Mouse (Mus musculus): ENCODE results near the gene Serpina3m. TPM values are rescaled to one million over a fixed set of nuclear protein-coding genes. Genes with fewer than 3 reads are reported as not detected.
"Not testable (repeated sequence)": the region's sequence is repeated elsewhere in the genome, so short reads cannot be mapped to it uniquely, and the experiment has no call there.

The Serpina3m gene
- under 1 TPM in 1 of 2 experiments, not detected in 1; 0.20 TPM for total RNA-seq (2021)
- long read RNA-seq, experiment 1, partial matches to known transcripts = 0 of 2 reads
- long read RNA-seq, experiment 1, other reads (novel, unspliced or antisense) = 1 of 2 reads
- long read RNA-seq, experiment 2, partial matches to known transcripts = 0 of 2 reads
- long read RNA-seq, experiment 2, other reads (novel, unspliced or antisense) = 2 of 2 reads

GRCm38 (mm10) chr12:104338226-104338625, at the start of gene Serpina3m, which contains the start of gene Serpina3k:
Gene Serpina3m, plus strand, starts transcription at chr12:104338486.
Gene Serpina3k, plus strand, starts transcription at chr12:104338486.
- DNase-seq; intact Hi-C loops (cut with DNase I): not testable (repeated sequence)

DNA sequence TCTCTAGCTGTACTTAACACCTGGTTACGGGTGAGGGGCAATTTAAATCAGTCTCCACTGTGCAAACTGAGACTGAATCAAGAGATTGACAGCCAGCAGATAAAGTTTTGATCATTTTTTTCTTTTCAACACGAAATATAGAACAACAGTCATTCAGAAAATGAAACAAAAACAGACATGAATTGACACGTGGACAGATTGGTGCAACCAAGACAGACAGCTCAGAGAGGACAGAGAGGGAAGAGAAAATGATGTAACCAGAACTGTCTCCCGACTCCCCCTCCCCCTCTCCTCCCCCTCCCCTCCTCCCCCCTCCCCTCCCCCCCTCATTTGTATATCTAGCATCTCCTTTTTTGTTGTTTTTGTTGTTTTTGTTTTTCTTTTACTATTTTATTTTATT, 48.4 kb upstream of the Serpina3m start:
- DNase-seq = no peak
- intact Hi-C loops (cut with DNase I) = no loop called here

- no peak for DNase-seq
- intact Hi-C loops (cut with DNase I) = no loop called here
Observed at GRCm38 (mm10) chr12:104293963-104294362, 44.3 kb upstream of the Serpina3m start.

DNA sequence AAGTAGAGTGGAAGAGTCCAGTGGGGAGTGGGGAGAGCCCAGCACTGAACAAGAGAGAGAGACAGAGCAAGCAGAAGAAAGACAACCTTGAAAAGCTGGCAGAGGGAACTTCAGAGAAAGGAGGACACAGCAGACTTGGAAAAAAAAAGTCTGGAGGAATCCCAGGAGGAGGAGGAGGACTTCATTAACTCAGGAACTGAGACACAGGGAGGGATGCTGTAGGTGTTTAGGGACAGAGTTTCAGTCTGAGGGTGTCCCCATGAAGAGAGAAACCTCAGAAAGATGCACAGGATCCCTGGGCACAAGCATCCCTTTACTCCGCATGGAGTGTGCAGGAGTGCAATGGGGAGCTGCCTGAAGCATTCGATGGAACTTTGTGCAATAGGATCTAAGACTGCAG, 40.2 kb upstream of the Serpina3m start:
- intact Hi-C loops (cut with DNase I) = no loop called here
- DNase-seq = no peak

DNA sequence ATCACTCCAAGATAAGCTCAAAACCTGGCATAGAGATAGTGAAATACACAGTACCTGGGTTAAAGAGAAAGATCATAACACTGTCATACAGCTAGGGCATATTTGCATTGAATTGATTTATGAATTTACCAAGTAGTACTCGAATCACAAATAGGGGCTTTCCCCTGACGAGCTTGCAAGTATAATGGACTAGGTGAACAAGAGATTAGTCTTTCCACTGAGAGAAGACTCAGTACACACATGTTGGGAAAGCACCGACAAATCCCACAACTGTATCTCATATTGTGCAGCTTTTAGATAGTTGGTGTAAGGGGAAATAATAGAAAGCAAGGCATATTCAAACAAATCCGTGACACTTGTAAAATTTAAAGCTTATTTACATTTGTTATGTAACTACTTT, 32.3 kb upstream of the Serpina3m start:
- no peak for DNase-seq
- intact Hi-C loops (cut with DNase I) = no loop called here

GRCm38 (mm10) chr12:104314253-104314652, 24.0 kb upstream of the Serpina3m start, which contains the start of gene Serpina3j:
Gene Serpina3j, plus strand, starts transcription at chr12:104314553.
- intact Hi-C loops (cut with DNase I) = no loop called here
- no peak for DNase-seq

DNA sequence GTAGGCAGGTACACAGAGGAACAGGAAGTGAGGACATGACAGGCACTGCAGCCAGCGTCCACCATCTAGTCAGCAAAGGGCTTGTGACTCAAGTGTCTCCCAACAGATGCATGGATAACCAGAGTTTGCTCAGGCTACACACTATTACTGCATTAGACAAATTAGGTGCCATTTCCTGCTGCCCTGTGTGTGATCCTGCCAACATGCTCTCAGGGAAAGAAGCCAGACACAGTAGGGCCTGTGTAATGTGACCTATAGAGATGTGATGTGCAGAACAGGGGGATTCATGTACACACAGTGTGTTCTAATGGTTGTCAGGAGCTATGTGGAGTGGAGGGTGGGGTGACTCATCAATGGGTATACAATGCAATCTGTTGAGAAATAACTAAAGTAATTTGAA, 15.8 kb upstream of the Serpina3m start:
- intact Hi-C loops (cut with DNase I) = no loop called here
- no peak for DNase-seq

DNA sequence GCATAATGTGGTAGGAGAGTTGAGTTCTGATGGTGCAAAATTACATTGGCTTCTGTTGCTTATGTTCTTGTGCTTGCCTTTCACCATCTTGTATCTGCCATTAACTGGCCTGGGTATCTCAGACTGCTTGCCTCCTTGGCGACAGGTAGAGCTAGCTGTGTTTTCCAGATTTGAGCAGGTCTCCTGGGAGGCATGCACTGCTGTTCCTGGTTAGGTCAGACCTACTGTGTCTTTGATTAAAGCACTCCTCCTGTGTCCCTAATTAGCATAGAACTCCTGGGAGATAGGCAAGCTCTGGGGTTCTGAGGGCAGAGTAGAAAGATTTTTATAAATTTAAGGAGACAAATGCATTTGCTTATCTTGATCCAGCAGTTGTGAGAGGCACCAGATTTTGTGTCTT, 6.6 kb upstream of the Serpina3m start:
- intact Hi-C loops (cut with DNase I) = no loop called here
- no peak for DNase-seq

- DNase-seq; intact Hi-C loops (cut with DNase I): not testable (repeated sequence)
Observed at GRCm38 (mm10) chr12:104336873-104337272, 1.4 kb upstream of the Serpina3m start.

DNA sequence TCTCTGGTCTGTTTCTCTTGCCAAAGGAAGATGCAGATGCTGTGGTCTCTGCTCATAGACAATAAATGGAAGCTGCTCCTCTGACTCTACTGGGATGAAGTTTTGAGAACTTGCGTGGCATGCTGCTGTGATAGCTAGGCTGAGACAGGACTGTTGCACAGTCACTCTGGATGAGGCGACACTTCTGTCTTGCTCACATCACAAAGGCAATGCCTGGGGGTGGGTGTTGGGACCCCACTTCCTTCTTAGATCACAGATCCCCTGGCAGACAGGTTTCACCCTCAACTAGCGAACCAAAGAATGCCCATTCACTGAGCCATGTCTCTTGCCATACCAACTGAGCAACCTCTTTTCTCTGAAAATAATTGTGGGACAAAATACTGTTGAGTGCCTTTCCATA, 419 bp downstream of the Serpina3m start:
- intact Hi-C loops (cut with DNase I) = no loop called here
- DNase-seq = no peak

GRCm38 (mm10) chr12:104342489-104342888, 4.2 kb downstream of the Serpina3m start:
- intact Hi-C loops (cut with DNase I); DNase-seq: not testable (repeated sequence)

GRCm38 (mm10) chr12:104345181-104345580, 6.9 kb downstream of the Serpina3m start:
- intact Hi-C loops (cut with DNase I) = no loop called here

DNA sequence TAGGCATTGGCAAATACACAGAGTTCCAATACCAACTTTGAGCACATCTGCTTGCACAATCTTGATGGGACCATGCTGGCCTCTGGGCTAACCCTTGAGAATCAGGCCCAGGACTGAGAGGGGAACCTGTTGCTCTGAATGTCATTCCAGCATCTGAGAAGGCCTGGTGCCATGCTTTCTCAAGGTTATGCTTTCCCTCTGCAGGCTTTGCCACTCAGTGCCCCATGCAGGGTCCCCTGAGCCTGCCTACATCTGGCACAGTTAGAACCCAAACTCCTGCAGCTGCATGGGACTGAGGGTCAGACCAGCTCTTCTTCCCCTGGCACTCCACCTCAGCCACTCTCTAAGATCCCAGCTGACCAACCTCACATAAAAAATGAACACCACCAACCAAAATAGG, 7.4 kb downstream of the Serpina3m start:
- intact Hi-C loops (cut with DNase I) = no loop called here

More at GRCm38 (mm10) chr12:104345181-104345580, 6.9 kb downstream of the Serpina3m start:
- DNase-seq = no peak

GRCm38 (mm10) chr12:104347091-104347490, 8.8 kb downstream of the Serpina3m start:
- intact Hi-C loops (cut with DNase I) = no loop called here
- no peak for DNase-seq

More for the DNA sequence above, 7.4 kb downstream of the Serpina3m start:
- DNase-seq = no peak

- DNase-seq = peak; percentile 17 to 30
- intact Hi-C loops (cut with DNase I) = not testable (repeated sequence)
Observed at GRCm38 (mm10) chr12:104351812-104352211, 13.5 kb downstream of the Serpina3m start.

- intact Hi-C loops (cut with DNase I) = no loop called here
- no peak for DNase-seq
Observed at GRCm38 (mm10) chr12:104356006-104356405, 17.7 kb downstream of the Serpina3m start.

- intact Hi-C loops (cut with DNase I) = no loop called here
Observed at GRCm38 (mm10) chr12:104369986-104370385, 31.7 kb downstream of the Serpina3m start.

DNA sequence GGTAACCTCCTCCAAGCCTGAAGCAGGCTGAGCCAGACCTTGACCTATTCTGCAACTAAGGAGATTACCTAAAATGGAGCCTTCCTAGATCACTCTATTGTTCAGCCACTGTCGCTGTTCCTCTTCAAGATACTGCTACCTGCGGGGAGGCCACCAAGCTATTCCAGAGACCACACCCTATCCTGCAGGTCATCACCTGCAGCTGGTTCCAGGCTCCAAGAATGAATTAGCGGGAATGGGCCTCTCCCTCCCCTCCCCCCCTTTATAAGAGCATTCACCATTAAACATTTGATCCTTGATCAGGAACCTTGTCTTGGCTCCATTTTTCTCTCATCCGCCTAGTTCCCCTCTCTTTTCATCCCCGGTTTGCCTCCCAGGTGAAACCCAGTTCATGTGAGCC, 38.9 kb downstream of the Serpina3m start:
- DNase-seq; intact Hi-C loops (cut with DNase I): not testable (repeated sequence)

More at GRCm38 (mm10) chr12:104369986-104370385, 31.7 kb downstream of the Serpina3m start:
- no peak for DNase-seq

DNA sequence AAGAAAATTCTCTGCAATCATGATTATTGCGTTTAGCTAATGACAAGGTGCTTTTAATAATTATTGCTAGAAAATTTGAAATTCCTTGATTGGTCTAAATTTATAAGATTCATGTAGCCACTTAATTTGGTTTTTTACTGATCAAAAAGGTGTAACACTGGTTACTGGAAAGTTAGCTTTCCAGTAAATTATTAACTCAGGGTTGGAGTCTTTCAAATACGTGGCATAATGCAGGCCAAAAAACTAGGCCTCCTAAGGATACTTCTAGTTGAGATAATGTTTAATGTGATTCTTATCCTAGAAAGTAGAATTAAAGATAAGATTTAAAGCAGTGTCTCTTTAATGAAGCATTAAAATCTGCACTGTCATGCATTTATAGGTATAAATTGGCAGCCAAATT, 40.1 kb downstream of the Serpina3m start:
- intact Hi-C loops (cut with DNase I); DNase-seq: not testable (repeated sequence)

- intact Hi-C loops (cut with DNase I); DNase-seq: not testable (repeated sequence)
Observed at GRCm38 (mm10) chr12:104378815-104379214, 40.5 kb downstream of the Serpina3m start.

DNA sequence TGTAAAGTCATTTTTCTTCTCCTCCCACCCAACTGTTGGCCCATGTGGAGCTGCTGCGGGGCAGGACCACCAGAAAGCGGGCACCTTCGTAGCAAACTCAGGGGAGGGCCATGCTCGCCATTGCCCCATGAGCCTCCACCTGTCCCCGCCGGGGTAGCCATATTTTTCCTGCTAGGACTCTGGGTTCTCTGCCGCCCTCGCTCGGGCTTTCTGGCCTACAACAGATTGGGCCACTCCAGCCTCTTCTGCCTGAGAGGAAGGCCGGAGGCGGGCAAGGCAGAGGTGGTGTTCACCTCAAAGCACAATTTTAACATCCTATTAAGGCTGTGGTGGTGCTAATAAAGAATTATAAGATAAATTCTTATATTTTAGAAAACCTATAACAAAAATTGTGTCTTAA, 41.6 kb downstream of the Serpina3m start:
- DNase-seq = no peak
- intact Hi-C loops (cut with DNase I) = no loop called here

- intact Hi-C loops (cut with DNase I); DNase-seq: not testable (repeated sequence)
Observed at GRCm38 (mm10) chr12:104381071-104381604, 42.9 kb downstream of the Serpina3m start.

Measured in gastrocnemius, postnatal 36 days (tissue).